Mouse (Mus musculus): Measurements from ENCODE around the gene Cers2. TPM values are rescaled to one million over a fixed set of nuclear protein-coding genes. Genes with fewer than 3 reads are reported as not detected.
"Not testable (repeated sequence)": the region's sequence is repeated elsewhere in the genome, so short reads cannot be mapped to it uniquely, and the experiment has no call there.

Cers2 gene
- polyA plus RNA-seq, 1 experiment from 2014 or later: 93.4 TPM

- no peak for ATAC-seq (ENCODE audit: low FRiP score)
- Histone ChIP-seq H3K27me3 (replicated peaks) (no peaks in the 10 kb centered on the region), H3K27ac (replicated peaks) (no peak overlapping the region), H3K36me3 (peaks cover 52% of the 10 kb centered on the region), H3K4me1 (peaks cover 27% of the 10 kb centered on the region), H3K4me3 (replicated peaks) (no peak overlapping the region), H3K4me2 (no peak overlapping the region), H3K9ac (replicated peaks) (no peak overlapping the region), H3K9me3 (replicated peaks) (no peaks in the 10 kb centered on the region)
- WGBS: 77% methylated on average over 12 of the region's 12 CpGs
Observed at GRCm38 (mm10) chr3:95319701-95320625, 5.4 kb downstream of the Cers2 start.

- H3K4me2 ChIP-seq: no peak overlapping the region
- H3K36me3 ChIP-seq: peaks cover 85% of the 10 kb centered on the region
- 90% methylated on average over 3 of the region's 3 CpGs for WGBS
- H3K9ac ChIP-seq (replicated peaks): no peak overlapping the region
- ATAC-seq (ENCODE audit: low FRiP score): no peak
- no peak overlapping the region for H3K27ac ChIP-seq (replicated peaks)
- H3K4me1 ChIP-seq: 0 out of 2 replicates have a peak, but pooled peaks cover 3% of the 10 kb centered on the region
- H3K27me3 ChIP-seq (replicated peaks): no peaks in the 10 kb centered on the region
- no peak overlapping the region for H3K4me3 ChIP-seq (replicated peaks)
- H3K9me3 ChIP-seq (replicated peaks): no peaks in the 10 kb centered on the region
Observed at GRCm38 (mm10) chr3:95323429-95323828, 8.8 kb downstream of the Cers2 start.

- no peak for ATAC-seq (ENCODE audit: low FRiP score)
- Histone ChIP-seq H3K36me3 (peaks cover 91% of the 10 kb centered on the region), H3K9me3 (replicated peaks) (no peaks in the 10 kb centered on the region), H3K4me3 (replicated peaks) (no peak overlapping the region), H3K27ac (replicated peaks) (no peak overlapping the region), H3K9ac (replicated peaks) (no peak overlapping the region), H3K4me1 (0 out of 2 replicates have a peak, but pooled peaks cover 3% of the 10 kb centered on the region), H3K4me2 (no peak overlapping the region), H3K27me3 (replicated peaks) (no peaks in the 10 kb centered on the region)
- 92% methylated on average over 6 of the region's 6 CpGs for WGBS
Observed at GRCm38 (mm10) chr3:95324454-95325144, 10.0 kb downstream of the Cers2 start.

- 92% methylated on average over 1 of the region's 1 CpGs for WGBS
- Histone ChIP-seq H3K4me1 (no peaks in the 10 kb centered on the region), H3K9ac (replicated peaks) (no peak overlapping the region), H3K36me3 (peaks cover 81% of the 10 kb centered on the region), H3K4me2 (no peak overlapping the region), H3K4me3 (replicated peaks) (no peak overlapping the region), H3K9me3 (replicated peaks) (no peaks in the 10 kb centered on the region), H3K27ac (replicated peaks) (no peak overlapping the region), H3K27me3 (replicated peaks) (no peaks in the 10 kb centered on the region)
- ATAC-seq (ENCODE audit: low FRiP score): no peak
Observed at GRCm38 (mm10) chr3:95328803-95329404, 14.3 kb downstream of the Cers2 start.

- H3K4me3 ChIP-seq (replicated peaks): no peak overlapping the region
- no peak overlapping the region for H3K4me2 ChIP-seq
- no peaks in the 10 kb centered on the region for H3K27me3 ChIP-seq (replicated peaks)
- peaks cover 79% of the 10 kb centered on the region for H3K36me3 ChIP-seq
- no peaks in the 10 kb centered on the region for H3K4me1 ChIP-seq
- WGBS: 90% methylated on average over 1 of the region's 1 CpGs
- no peaks in the 10 kb centered on the region for H3K9me3 ChIP-seq (replicated peaks)
- ATAC-seq (ENCODE audit: low FRiP score): no peak
- no peak overlapping the region for H3K9ac ChIP-seq (replicated peaks)
- no peak overlapping the region for H3K27ac ChIP-seq (replicated peaks)
Observed at GRCm38 (mm10) chr3:95331528-95331927, 16.9 kb downstream of the Cers2 start.

- H3K4me3 ChIP-seq (replicated peaks): no peak overlapping the region
- no peak for ATAC-seq (ENCODE audit: low FRiP score)
- H3K27ac ChIP-seq (replicated peaks): no peak overlapping the region
- WGBS: over 99% methylated on average over 4 of the region's 4 CpGs
- no peaks in the 10 kb centered on the region for H3K4me1 ChIP-seq
- no peaks in the 10 kb centered on the region for H3K27me3 ChIP-seq (replicated peaks)
- peaks cover 96% of the 10 kb centered on the region for H3K36me3 ChIP-seq
- no peak overlapping the region for H3K9ac ChIP-seq (replicated peaks)
- no peak overlapping the region for H3K4me2 ChIP-seq
- no peaks in the 10 kb centered on the region for H3K9me3 ChIP-seq (replicated peaks)
Observed at GRCm38 (mm10) chr3:95337345-95337744, 22.8 kb downstream of the Cers2 start.

GRCm38 (mm10) chr3:95338251-95338650, 23.7 kb downstream of the Cers2 start:
- Histone ChIP-seq H3K27me3 (replicated peaks) (no peaks in the 10 kb centered on the region), H3K27ac (replicated peaks) (no peak overlapping the region), H3K4me3 (replicated peaks) (no peak overlapping the region), H3K4me1 (no peaks in the 10 kb centered on the region), H3K4me2 (no peak overlapping the region), H3K9me3 (replicated peaks) (no peaks in the 10 kb centered on the region), H3K9ac (replicated peaks) (no peak overlapping the region), H3K36me3 (peaks cover 96% of the 10 kb centered on the region)
- no peak for ATAC-seq (ENCODE audit: low FRiP score)
- WGBS: 95% methylated on average over 4 of the region's 4 CpGs

GRCm38 (mm10) chr3:95343356-95344000, 28.9 kb downstream of the Cers2 start:
- not testable (repeated sequence) for H3K4me1 ChIP-seq; H3K27me3 ChIP-seq (replicated peaks); H3K9ac ChIP-seq (replicated peaks); H3K9me3 ChIP-seq (replicated peaks); H3K4me3 ChIP-seq (replicated peaks); H3K4me2 ChIP-seq; ATAC-seq (ENCODE audit: low FRiP score); H3K27ac ChIP-seq (replicated peaks)
- WGBS: 95% methylated on average over 9 of the region's 9 CpGs
- H3K36me3 ChIP-seq: peaks cover 86% of the 10 kb centered on the region

- 94% methylated on average over 7 of the region's 7 CpGs for whole genome bisulfite sequencing
- H3K4me3 ChIP-seq (replicated peaks): no peak overlapping the region
- H3K36me3 ChIP-seq: peaks cover 82% of the 10 kb centered on the region
- ATAC-seq (ENCODE audit: low FRiP score): no peak
- H3K9me3 ChIP-seq (replicated peaks): no peaks in the 10 kb centered on the region
- H3K4me2 ChIP-seq: no peak overlapping the region
- H3K27me3 ChIP-seq (replicated peaks): no peaks in the 10 kb centered on the region
- H3K4me1 ChIP-seq: no peaks in the 10 kb centered on the region
- H3K27ac ChIP-seq (replicated peaks): no peak overlapping the region
- no peak overlapping the region for H3K9ac ChIP-seq (replicated peaks)
Observed at GRCm38 (mm10) chr3:95346454-95346853, 31.9 kb downstream of the Cers2 start.

GRCm38 (mm10) chr3:95348343-95348742, 33.8 kb downstream of the Cers2 start:
- 95% methylated on average over 5 of the region's 5 CpGs for WGBS
- not testable (repeated sequence) for H3K9ac ChIP-seq (replicated peaks); ATAC-seq (ENCODE audit: low FRiP score); H3K27me3 ChIP-seq (replicated peaks); H3K27ac ChIP-seq (replicated peaks); H3K9me3 ChIP-seq (replicated peaks); H3K4me2 ChIP-seq; H3K4me3 ChIP-seq (replicated peaks); H3K4me1 ChIP-seq
- H3K36me3 ChIP-seq: peaks cover 79% of the 10 kb centered on the region

- Histone ChIP-seq H3K4me3 (replicated peaks) (no peak overlapping the region), H3K27me3 (replicated peaks) (no peaks in the 10 kb centered on the region), H3K4me2 (no peak overlapping the region), H3K9ac (replicated peaks) (no peak overlapping the region), H3K9me3 (replicated peaks) (no peaks in the 10 kb centered on the region), H3K36me3 (peaks cover 80% of the 10 kb centered on the region), H3K27ac (replicated peaks) (no peak overlapping the region), H3K4me1 (no peaks in the 10 kb centered on the region)
- no peak for ATAC-seq (ENCODE audit: low FRiP score)
Observed at GRCm38 (mm10) chr3:95349491-95349890, 34.9 kb downstream of the Cers2 start.

Measured in neural tube, embryonic 15.5 days (tissue).